Mouse (Mus musculus) lung, embryonic 15.5 days (tissue): ENCODE data around the gene Ibtk. TPM values are rescaled to one million over a fixed set of nuclear protein-coding genes. Genes with fewer than 3 reads are reported as not detected.

Experiments
- polyA plus RNA-seq: library from polyadenylated mRNA; unstranded; fragments of >200 nt; fragmentation: Nextera tagmentation; extraction: Ambion mirVana; gene quantifications from 2 replicates; pipeline ENCODE4 v1.2.1, GENCODE M21; 2015

Gene Ibtk
- polyA plus RNA-seq, 1 experiment from 2014 or later: 31.1 TPM

Other genes starting within 250 kb of the Ibtk start
- 12.9 and 15.5 TPM in 2 replicates for gene Tpbg, start 93.0 kb upstream of the Ibtk start, polyA plus RNA-seq